Mouse (Mus musculus) right cerebral cortex, postnatal 10 days (tissue): ENCODE measurements around the gene Rhox3g.
"Not testable (repeated sequence)": the region's sequence is repeated elsewhere in the genome, so short reads cannot be mapped to it uniquely, and the experiment has no call there.

Source experiments
- DNase-seq, 2 experiments: peaks; one replicate each; pipeline ENCODE4 v3.0.0; 2021; ENCODE audit warnings: low spot score in 2 of 2

Gene Rhox3g

GRCm38 (mm10) chrX:37628512-37628911 is at the start of gene Rhox3g:
TSS of gene Rhox3g (minus strand) at chrX:37628612.
- DNase-seq = not testable (repeated sequence)

- DNase-seq = not testable (repeated sequence)
Observed at GRCm38 (mm10) chrX:37673177-37673576, 44.8 kb upstream of the Rhox3g start, which contains the start of gene Rhox2h. TSS of gene Rhox2h (minus strand) at chrX:37673277.

GRCm38 (mm10) chrX:37668664-37669063 is 40.3 kb upstream of the Rhox3g start, which contains the start of gene Rhox3h:
TSS of gene Rhox3h (minus strand) at chrX:37668764.
- not testable (repeated sequence) for DNase-seq

GRCm38 (mm10) chrX:37651227-37651626 is 22.8 kb upstream of the Rhox3g start, which contains the start of gene Rhox4g:
TSS of gene Rhox4g (minus strand) at chrX:37651327.
- not testable (repeated sequence) for DNase-seq

GRCm38 (mm10) chrX:37643370-37643769 is 15.0 kb upstream of the Rhox3g start, which contains the start of gene Rhox2g:
TSS of gene Rhox2g (minus strand) at chrX:37643470.
- not testable (repeated sequence) for DNase-seq

GRCm38 (mm10) chrX:37607604-37608003 is 20.8 kb downstream of the Rhox3g start, which contains the start of gene Rhox4f:
TSS of gene Rhox4f (minus strand) at chrX:37607704.
- DNase-seq = not testable (repeated sequence)

- not testable (repeated sequence) for DNase-seq
Observed at GRCm38 (mm10) chrX:37580692-37581091, 47.7 kb downstream of the Rhox3g start, which contains the start of gene Rhox3f. TSS of gene Rhox3f (plus strand) at chrX:37580992.
